Mouse (Mus musculus) thymus, adult 2 months (tissue): Measurements from ENCODE around the gene Pgpep1.

Experiments
- CTCF ChIP-seq: fragments of 200-500 bp; IDR thresholded peaks from 2 replicates; pipeline ENCODE4 v1.5.1; 2012; ENCODE audit warnings: mild to moderate bottlenecking, control low read depth, low read length, moderate library complexity, borderline replicate concordance; ENCODE audit not compliant: control insufficient read depth, poor library complexity, insufficient read depth; ENCODE audit errors: extremely low read depth
- POLR2A ChIP-seq: fragments of 200-500 bp; IDR thresholded peaks from 2 replicates; pipeline ENCODE4 v1.6.1; 2012; ENCODE audit warnings: mild to moderate bottlenecking, low read length, control low read depth, moderate library complexity; ENCODE audit not compliant: control insufficient read depth, poor library complexity, insufficient read depth; ENCODE audit errors: extremely low read depth

DNA sequence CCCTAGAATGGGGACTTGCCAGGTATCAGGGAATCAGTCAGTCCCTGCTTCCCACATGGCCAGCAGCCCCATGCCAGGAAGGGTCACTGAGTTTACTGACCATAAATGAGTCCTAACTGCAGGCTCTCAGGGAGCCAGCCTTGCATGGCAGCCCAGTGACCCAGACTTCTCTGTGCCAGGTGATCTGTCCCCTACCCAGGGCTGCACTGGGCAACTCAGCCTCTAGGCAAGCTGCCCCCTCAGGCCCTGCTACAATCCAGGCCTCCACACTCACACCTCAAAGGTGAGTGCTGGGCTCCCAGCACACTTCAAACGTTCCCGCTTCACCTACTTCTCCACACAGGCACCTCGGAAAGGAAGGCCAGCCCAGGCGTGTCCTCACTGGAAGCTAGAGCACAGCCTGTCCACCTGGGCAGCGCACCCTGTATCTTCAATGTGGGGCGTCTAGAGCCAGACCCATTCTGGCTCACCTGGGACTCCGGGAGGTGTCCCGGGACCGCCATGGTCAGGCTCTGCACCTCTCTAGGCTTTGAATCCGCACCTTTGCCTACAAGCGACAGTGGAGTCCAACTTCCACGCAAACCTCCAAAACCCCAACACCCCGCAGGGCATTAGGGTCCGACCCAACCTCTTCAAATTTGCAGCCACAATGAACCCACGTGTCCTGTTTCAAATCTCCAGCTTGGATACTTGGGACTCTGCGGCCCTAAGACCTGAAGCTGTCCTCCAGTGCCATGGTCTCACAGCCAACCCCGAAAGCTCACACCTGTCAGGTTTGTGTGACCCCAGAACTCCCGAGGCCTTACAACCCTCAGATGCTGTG is 53.2 kb downstream of the Pgpep1 start:
- TF ChIP-seq CTCF: no peak
- no peak for TF ChIP-seq POLR2A
